Mouse (Mus musculus) effector memory CD4-positive, alpha-beta T cell, adult 7 months (primary cell): Measurements from ENCODE around the gene Hist2h3b. TPM values are rescaled to one million over a fixed set of nuclear protein-coding genes. Genes with fewer than 3 reads are reported as not detected.

Experiments used
- polyA plus RNA-seq: library from polyadenylated mRNA; unstranded; fragments of 100-300 nt; shearing (Covaris generic); gene quantifications from one replicate; pipeline ENCODE4 v1.2.1, GENCODE M21; 2017

Gene Hist2h3b
- 5.1 TPM for polyA plus RNA-seq

DNA sequence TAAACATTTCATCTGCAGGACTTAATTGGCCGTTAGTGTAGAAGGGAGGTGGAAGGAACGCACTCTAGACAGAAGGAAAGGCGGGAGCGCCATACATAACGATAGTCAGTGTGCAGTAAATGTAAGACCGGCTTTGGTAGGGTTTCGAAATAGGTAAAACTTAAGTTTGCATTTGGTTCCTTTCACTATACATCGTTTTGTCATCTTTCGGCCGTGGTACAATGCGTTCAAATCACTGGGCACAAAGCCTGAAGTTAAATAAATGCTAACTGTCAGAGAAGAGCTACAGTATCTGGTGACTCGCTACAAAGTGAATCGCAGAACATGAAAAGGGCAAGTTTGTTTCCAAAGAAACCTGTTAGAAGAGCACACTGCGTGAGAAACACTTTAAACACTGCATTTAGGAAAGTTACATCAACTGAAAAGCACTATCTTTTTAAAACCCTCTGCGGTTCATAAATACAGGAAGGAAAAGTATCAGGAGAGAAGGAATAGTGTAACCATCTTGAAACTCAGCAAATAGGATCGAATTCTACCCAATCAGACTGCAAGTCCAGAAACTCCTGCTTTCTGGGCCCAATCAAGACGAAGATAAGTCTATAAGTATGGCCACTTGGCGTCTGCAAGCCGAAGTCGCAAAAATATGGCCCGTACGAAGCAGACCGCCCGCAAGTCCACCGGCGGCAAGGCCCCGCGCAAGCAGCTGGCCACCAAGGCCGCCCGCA lies at the start of gene Hist2h3b:
Gene Hist2h3b, plus strand, starts transcription at position 604 of the 725 bp plus-strand sequence.

GRCm38 (mm10) chr3:96219661-96220130 lies 48.8 kb upstream of the Hist2h3b start, which contains the start of the genes Bola1 and Hist2h2ab:
Gene Bola1 (minus strand): TSS chr3:96219709.
Gene Hist2h2ab (plus strand): TSS chr3:96219865.

DNA sequence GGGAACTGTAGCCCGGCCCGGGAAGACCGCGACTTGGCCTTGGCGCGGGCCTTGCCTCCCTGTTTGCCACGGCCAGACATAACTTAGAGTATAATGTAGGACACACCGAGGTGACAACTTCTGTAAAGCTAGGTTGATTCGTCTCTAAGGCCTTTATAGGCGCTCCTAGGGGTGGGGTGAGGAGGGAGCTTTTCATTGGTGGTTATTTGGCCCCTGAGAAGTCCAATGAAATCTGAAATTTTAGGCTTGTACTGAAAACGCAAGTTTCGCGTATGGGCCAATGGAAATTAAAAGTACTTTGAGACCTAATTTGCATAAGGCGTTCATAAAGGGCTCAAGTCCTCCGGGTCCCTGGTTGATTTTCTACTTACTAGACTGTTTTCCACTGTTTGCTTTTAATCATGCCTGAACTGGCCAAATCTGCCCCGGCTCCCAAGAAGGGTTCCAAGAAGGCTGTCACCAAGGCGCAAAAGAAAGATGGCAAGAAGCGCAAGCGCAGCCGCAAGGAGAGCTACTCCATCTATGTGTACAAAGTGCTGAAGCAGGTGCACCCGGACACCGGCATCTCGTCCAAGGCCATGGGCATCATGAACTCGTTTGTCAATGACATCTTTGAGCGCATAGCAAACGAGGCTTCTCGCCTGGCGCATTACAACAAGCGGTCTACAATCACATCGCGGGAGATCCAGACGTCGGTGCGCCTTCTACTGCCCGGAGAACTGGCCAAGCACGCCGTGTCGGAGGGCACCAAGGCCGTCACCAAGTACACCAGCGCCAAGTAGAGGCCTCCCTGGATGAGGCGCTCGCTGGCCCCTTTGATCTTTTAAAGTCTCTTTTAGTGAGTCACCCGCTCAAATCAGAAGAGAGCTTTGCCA lies 47.5 kb upstream of the Hist2h3b start, which contains the start of the genes Hist2h2ac and Hist2h2be:
Gene Hist2h2ac, minus strand, starts transcription at position 116 of the 875 bp plus-strand sequence.
Gene Hist2h2be, plus strand, starts transcription at position 355 of the 875 bp plus-strand sequence.

GRCm38 (mm10) chr3:96238954-96239793 lies 29.3 kb upstream of the Hist2h3b start, which contains the start of gene Hist2h3c2:
Gene Hist2h3c2 (minus strand): TSS chr3:96239127.

DNA sequence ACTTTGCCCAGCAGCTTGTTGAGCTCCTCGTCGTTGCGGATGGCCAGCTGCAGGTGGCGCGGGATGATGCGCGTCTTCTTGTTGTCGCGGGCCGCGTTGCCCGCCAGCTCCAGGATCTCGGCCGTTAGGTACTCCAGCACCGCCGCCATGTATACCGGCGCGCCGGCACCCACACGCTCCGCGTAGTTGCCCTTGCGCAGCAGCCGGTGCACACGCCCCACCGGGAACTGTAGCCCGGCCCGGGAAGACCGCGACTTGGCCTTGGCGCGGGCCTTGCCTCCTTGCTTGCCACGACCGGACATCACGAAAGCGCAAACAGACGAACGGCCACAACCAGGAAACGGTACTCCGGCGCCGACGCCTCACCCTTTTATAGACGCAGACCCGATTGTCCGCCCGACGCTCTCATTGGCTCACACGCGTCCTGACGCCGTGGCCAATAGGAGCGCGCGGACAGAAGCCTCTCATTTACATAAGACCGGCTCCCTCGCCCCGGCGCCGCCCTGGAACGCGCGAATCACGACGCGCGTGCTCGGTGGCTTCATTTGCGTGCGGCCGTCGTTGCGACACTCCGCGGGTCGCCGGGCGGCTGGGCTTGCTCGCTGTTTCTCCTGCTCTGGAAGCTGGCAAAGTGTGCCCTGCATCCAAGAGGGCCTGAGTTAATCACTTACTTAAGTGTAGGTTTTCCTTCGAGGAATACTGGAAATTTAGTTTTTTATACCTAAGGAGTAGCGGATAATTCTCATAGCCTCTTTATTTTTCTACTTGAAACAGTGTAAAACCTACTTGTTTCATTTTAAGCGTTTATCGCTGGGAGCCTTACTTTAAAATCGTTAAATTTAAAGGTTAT lies 28.3 kb upstream of the Hist2h3b start, which contains the start of gene Hist2h2aa2:
Gene Hist2h2aa2, minus strand, starts transcription at position 328 of the 850 bp plus-strand sequence.

GRCm38 (mm10) chr3:96245003-96245886 lies 23.2 kb upstream of the Hist2h3b start, which contains the start of gene Hist2h2aa1:
Gene Hist2h2aa1 (plus strand): TSS chr3:96245497.

DNA sequence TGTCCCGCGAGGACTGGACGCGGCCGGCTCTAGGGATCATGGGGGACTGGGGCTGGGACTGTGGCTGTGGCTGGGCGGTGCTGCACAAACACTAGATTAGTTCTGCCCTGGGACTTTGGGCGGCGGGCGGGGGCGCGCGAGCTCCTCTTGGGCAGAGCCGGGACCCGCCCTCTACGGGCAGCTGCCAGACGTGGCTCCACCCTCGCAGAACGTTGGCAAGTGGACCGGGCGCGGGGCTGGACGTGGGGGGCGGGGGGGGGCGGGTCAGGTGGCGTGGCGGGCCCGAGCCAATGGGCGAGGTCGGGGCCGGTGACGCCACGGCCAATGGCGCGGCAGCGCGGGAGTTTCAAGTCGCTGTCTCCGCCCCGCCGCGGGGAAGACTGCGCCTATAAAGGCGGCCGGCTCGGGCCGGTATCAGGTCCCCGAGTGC lies 22.0 kb upstream of the Hist2h3b start, which contains the start of gene Hist2h3c1:
Gene Hist2h3c1, plus strand, starts transcription at position 259 of the 430 bp plus-strand sequence.

DNA sequence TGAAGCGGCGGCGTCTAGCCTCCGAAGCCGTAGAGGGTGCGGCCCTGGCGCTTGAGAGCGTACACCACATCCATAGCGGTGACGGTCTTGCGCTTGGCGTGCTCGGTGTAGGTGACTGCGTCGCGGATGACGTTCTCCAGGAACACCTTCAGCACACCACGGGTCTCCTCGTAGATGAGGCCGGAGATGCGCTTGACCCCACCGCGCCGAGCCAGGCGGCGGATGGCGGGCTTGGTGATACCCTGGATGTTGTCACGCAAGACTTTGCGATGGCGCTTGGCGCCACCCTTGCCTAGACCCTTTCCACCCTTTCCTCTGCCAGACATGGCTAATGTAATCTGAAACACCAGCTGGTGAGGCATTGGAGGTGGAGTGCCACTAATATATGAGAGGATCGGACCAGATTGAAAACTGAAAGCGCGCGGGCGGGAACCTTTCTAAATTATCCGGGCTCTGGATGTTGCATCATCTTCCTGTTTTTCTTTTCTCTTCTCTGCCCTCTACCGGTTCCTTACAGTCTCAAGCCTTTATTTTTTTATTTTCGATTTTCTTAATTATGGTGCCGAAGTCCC lies 5.4 kb upstream of the Hist2h3b start, which contains the start of gene Hist2h4:
Gene Hist2h4, minus strand, starts transcription at position 333 of the 572 bp plus-strand sequence.

DNA sequence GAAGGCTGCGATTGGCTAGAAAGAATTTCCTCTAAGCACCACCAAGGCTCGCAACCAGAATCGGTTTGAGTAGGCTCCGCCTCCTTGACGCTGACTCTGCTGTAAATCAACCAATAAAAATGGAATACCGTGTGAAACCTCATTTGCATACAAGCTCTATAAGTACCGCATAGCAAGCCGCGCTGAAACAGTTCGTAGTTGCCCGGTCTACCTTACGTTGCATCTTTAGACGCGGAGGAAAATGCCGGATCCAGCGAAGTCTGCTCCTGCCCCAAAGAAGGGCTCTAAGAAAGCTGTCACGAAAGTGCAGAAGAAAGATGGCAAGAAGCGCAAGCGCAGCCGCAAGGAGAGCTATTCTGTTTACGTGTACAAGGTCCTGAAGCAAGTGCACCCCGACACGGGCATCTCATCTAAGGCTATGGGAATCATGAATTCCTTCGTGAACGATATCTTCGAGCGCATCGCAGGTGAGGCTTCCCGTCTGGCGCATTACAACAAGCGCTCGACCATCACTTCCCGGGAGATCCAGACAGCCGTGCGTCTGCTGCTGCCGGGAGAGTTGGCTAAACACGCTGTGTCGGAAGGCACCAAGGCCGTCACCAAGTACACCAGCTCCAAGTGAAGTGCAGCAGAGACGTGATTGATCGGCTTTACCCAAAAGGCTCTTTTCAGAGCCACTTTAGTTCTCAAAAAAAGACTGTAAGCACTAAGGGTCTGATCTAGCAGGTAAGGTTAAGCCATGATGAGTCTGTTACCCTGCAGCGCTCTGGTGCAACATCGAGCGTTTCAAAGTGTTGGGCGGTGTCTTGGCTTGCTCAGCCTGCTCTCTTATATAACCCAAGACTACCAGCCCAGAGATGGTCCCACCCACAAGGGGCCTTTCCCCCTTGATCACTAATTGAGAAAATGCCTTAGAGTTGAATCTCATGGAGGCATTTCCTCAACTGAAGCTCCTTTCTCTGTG lies 1.3 kb downstream of the Hist2h3b start, which contains the start of gene Hist2h2bb:
Gene Hist2h2bb, plus strand, starts transcription at position 242 of the 964 bp plus-strand sequence.

GRCm38 (mm10) chr3:96293787-96294186 lies 25.3 kb downstream of the Hist2h3b start, which contains the start of gene Fcgr1:
Gene Fcgr1 (minus strand): TSS chr3:96293969.

Other genes with a start within 250 kb of the Hist2h3b start
- 19.4 TPM for gene Vps45, start 210.2 kb upstream of the Hist2h3b start, polyA plus RNA-seq
- gene Otud7b, start 164.1 kb upstream of the Hist2h3b start, polyA plus RNA-seq = 12.6 TPM
- 0.37 TPM for gene Mtmr11, start 106.7 kb upstream of the Hist2h3b start, polyA plus RNA-seq
- 123 TPM for gene Sf3b4, start 96.3 kb upstream of the Hist2h3b start, polyA plus RNA-seq
- 0.40 TPM for gene Sv2a, start 87.5 kb upstream of the Hist2h3b start, polyA plus RNA-seq
- gene Bola1, start 48.9 kb upstream of the Hist2h3b start, polyA plus RNA-seq = 7.2 TPM
- gene Hist2h2ab, start 48.8 kb upstream of the Hist2h3b start, polyA plus RNA-seq = 1.2 TPM
- 9.3 TPM for gene Hist2h2ac, start 47.8 kb upstream of the Hist2h3b start, polyA plus RNA-seq
- 1.2 TPM for gene Hist2h2be, start 47.5 kb upstream of the Hist2h3b start, polyA plus RNA-seq
- gene Hist2h3c2, start 29.5 kb upstream of the Hist2h3b start, polyA plus RNA-seq = not detected
- gene Hist2h2aa2, start 28.4 kb upstream of the Hist2h3b start, polyA plus RNA-seq = 35.5 TPM
- gene Hist2h2aa1, start 23.2 kb upstream of the Hist2h3b start, polyA plus RNA-seq = not detected
- not detected for gene Hist2h3c1, start 22.0 kb upstream of the Hist2h3b start, polyA plus RNA-seq
- 1.7 TPM for gene Hist2h4, start 5.3 kb upstream of the Hist2h3b start, polyA plus RNA-seq
- gene Hist2h2bb, start 1.1 kb downstream of the Hist2h3b start, polyA plus RNA-seq = 4.8 TPM
- gene Fcgr1, start 25.3 kb downstream of the Hist2h3b start, polyA plus RNA-seq = not detected
- not detected for gene BC107364, start 183.7 kb downstream of the Hist2h3b start, polyA plus RNA-seq